Mouse (Mus musculus) limb, embryonic 15.5 days (tissue): ENCODE results near the gene Fermt3. TPM values are rescaled to one million over a fixed set of nuclear protein-coding genes. Genes with fewer than 3 reads are reported as not detected.
A peak's percentile ranks its signal among the peaks of the same experiment; 100 is the strongest.
"Not testable (repeated sequence)": the region's sequence is repeated elsewhere in the genome, so short reads cannot be mapped to it uniquely, and the experiment has no call there.

Source experiments
- ATAC-seq: fragments of 200-750 bp; cut with Nextera tagmentation; 2 replicates; pipeline ENCODE4 v1.8.0; 2017; ENCODE audit warnings: low read depth, moderate TSS enrichment; ENCODE audit not compliant: insufficient number of reproducible peaks, low FRiP score, low TSS enrichment
- H3K27ac ChIP-seq: fragments of 300-500 bp; sonication (generic); 2 replicates; pipeline ENCODE4 v1.5.1; 2015; ENCODE audit warnings: moderate library complexity, mild to moderate bottlenecking, inconsistent platforms
- H3K27me3 ChIP-seq: fragments of 300-500 bp; sonication (generic); 2 replicates; pipeline ENCODE4 v1.6.1; 2015; ENCODE audit warnings: inconsistent platforms
- H3K36me3 ChIP-seq: fragments of 300-500 bp; sonication (generic); 2 replicates; pipeline ENCODE4 v1.6.1; 2015; ENCODE audit warnings: inconsistent platforms
- H3K4me1 ChIP-seq: fragments of 300-500 bp; sonication (generic); 2 replicates; pipeline ENCODE4 v1.6.1; 2015; ENCODE audit warnings: inconsistent platforms
- H3K4me2 ChIP-seq: fragments of 300-500 bp; sonication (generic); 2 replicates; pipeline ENCODE4 v1.6.1; 2015; ENCODE audit warnings: mild to moderate bottlenecking, inconsistent platforms
- H3K4me3 ChIP-seq: fragments of 300-500 bp; sonication (generic); 2 replicates; pipeline ENCODE4 v1.5.1; 2015; ENCODE audit warnings: mild to moderate bottlenecking, inconsistent platforms
- H3K9ac ChIP-seq: fragments of 300-500 bp; sonication (generic); 2 replicates; pipeline ENCODE4 v1.6.1; 2015; ENCODE audit warnings: inconsistent platforms
- H3K9me3 ChIP-seq: fragments of 300-500 bp; sonication (generic); 2 replicates; pipeline ENCODE4 v1.6.1; 2016; ENCODE audit warnings: inconsistent platforms
- WGBS: fragments of 180-500 bp; shearing (Covaris S2); methylation state at CpG from one replicate; pipeline ENCODE4 v1.1.7; 2015; 5-methylcytosine and 5-hydroxymethylcytosine counted together
- polyA plus RNA-seq: library from polyadenylated mRNA; unstranded; fragments of >200 nt; fragmentation: Nextera tagmentation; extraction: Ambion mirVana; gene quantifications from 2 replicates; pipeline ENCODE4 v1.2.1, GENCODE M21; 2015

The Fermt3 gene
- polyA plus RNA-seq, 1 experiment from 2014 or later: 13.1 TPM

DNA sequence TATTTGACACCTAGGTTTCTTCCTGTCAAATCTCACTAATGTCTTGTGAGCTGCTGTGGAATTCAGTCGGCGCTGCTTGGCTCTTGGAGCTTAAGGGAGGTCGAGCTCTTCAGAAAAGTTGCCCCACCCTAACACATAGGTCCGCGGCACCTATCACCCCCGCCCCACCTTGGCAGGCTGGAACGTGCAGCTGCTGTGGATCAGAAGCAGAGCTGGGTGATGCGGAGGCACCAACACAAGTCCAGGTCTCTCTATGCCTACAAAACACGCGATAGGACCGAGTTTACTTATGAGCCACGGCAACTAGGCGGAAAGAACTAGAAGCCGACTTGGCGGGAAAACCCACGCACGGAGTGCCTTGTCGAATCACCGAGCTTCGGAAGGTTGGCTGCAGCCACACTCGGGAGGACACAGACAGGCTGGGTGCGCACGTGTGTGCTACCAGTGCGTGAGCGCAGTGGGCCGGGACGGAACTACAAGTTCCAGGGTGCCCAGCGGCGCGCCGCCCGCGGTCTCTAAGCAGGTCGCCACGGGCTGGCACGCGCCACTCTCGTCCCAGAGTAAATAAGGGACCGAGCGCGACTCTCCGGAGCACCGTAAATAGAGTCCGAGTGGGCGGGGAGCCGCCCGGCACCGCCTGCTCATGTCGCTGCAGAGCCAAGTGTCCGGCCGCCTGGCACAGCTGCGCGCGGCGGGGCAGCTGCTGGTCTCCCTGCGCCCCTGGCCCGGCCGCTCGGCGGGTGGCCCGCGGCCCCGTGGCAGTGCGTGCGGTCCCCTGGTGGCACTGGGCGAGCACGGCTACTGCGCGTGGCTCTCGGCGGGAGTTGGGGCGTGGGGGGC, 37.2 kb upstream of the Fermt3 start, which contains the start of gene Macrod1:
TSS of gene Macrod1 (plus strand) at position 563 of the 840 bp plus-strand sequence.
- peak within 1 kb of the TSS; percentile 100 for H3K4me2 ChIP-seq
- H3K27me3 ChIP-seq: no peaks in the 10 kb centered on the region
- ATAC-seq: peak; percentile 49
- peak within 1 kb of the TSS; percentile 57 for H3K9ac ChIP-seq
- H3K36me3 ChIP-seq: no peaks in the 10 kb centered on the region
- no peaks in the 10 kb centered on the region for H3K9me3 ChIP-seq
- H3K27ac ChIP-seq: peak within 1 kb of the TSS; percentile 73
- H3K4me1 ChIP-seq: peaks cover 33% of the 10 kb centered on the region
- under 1% methylated on average over 72 of the region's 72 CpGs for WGBS
- H3K4me3 ChIP-seq: peak within 1 kb of the TSS; percentile 71

DNA sequence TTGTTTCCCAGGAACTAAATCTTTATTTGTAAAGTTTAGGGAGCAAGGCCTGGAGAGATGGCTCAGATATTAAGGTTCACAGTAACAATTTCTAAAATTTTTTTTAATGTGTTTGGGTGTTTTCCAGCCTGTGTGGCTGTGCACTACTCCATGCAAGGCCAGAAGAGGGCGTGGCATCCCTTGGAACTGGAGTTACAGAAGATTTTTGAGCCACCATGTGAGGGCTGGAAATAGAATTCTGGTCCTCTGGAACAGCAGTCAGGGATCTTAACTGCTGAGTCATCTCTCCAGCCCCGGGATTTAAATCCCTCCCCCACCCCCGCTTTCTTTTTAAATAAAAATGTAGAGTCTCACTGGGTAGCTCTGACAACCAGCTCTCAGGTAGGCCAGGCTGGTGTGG, 35.9 kb upstream of the Fermt3 start:
- H3K9me3 ChIP-seq: no peaks in the 10 kb centered on the region
- no peak overlapping the region for H3K4me2 ChIP-seq
- no peak overlapping the region for H3K4me3 ChIP-seq
- no peaks in the 10 kb centered on the region for H3K36me3 ChIP-seq
- H3K9ac ChIP-seq: no peak overlapping the region
- no peak for ATAC-seq
- 36% methylated on average over 3 of the region's 3 CpGs for WGBS
- H3K27ac ChIP-seq: no peak overlapping the region
- no peaks in the 10 kb centered on the region for H3K27me3 ChIP-seq
- H3K4me1 ChIP-seq: peaks cover 33% of the 10 kb centered on the region

DNA sequence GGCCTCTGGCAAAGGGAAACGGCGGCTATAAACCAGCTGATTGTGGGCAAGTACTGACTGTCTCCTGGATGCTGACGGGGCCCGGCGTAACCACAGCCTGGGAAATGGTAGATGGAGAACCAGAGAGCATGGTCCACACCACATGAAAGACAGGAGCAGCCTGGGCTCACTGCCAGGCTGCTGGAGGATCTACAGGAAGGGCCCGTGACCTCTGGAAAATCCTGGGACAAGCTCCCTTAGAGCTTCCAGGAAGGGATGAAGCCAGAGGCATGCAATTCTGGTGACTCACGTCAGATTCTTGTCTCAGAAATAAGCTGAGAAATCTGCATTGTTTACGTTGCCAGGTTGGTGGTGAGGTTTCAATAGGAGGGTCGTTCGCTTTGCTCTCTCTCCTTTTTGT, 35.5 kb upstream of the Fermt3 start:
- no peak for ATAC-seq
- no peak overlapping the region for H3K9ac ChIP-seq

DNA sequence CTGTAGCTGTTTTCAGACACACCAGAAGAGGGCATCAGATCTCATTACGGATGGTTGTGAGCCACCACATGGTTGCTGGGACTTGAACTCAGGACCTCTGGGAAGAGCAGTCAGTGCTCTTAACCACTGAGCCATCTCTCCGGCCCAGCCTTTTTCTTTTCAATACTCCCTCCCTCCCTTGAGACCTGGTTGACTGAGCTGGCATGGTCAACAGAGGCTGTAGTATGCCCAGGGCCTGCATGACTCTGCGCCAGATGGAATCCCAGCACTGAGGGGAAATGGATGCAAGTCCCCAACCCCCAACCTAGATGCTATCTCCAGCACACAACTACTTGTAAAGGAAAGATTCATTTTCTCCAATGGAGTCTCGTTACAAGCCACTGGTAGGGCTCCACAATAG, 34.1 kb upstream of the Fermt3 start:
- not testable (repeated sequence) for H3K9ac ChIP-seq, H3K27me3 ChIP-seq, H3K9me3 ChIP-seq, H3K27ac ChIP-seq, H3K4me2 ChIP-seq, ATAC-seq, H3K4me3 ChIP-seq, H3K36me3 ChIP-seq
- peaks cover 32% of the 10 kb centered on the region for H3K4me1 ChIP-seq
- WGBS: 85% methylated on average over 4 of the region's 4 CpGs

More for the DNA sequence above, 35.5 kb upstream of the Fermt3 start:
- Histone ChIP-seq H3K4me3 (no peak overlapping the region), H3K4me2 (no peak overlapping the region), H3K4me1 (peaks cover 33% of the 10 kb centered on the region), H3K9me3 (no peaks in the 10 kb centered on the region), H3K27me3 (no peaks in the 10 kb centered on the region), H3K36me3 (no peaks in the 10 kb centered on the region), H3K27ac (no peak overlapping the region)
- 50% methylated on average over 10 of the region's 10 CpGs for WGBS

DNA sequence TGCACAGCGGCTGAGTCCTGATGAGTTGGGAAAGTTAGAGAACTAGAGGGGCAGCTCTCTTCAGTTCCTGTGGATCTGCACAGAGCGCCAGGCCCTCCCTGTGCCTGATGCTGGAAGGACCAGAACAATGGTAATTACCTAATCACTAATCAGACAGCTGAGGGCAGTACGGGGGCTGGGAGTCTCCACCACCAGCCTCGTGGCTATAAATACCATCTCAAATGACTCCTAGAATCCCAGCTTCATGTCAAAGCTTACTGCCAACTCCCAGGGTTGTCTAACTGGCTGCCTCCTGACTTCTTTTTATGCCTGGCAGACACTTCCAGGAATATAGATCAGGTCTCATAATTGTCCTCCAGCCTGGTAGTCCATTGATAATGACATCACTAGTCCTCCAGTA, 25.4 kb upstream of the Fermt3 start:
- Histone ChIP-seq H3K9ac (0 out of 2 replicates have a peak overlapping the region, but pooled peaks have one; percentile 2), H3K27me3 (no peaks in the 10 kb centered on the region), H3K4me1 (peaks cover 6% of the 10 kb centered on the region; the same call in 1 of the 2 replicates), H3K4me3 (no peak overlapping the region), H3K9me3 (no peaks in the 10 kb centered on the region), H3K36me3 (no peaks in the 10 kb centered on the region), H3K27ac (no peak overlapping the region), H3K4me2 (no peak overlapping the region)
- ATAC-seq: no peak
- 28% methylated on average over 4 of the region's 4 CpGs for WGBS

DNA sequence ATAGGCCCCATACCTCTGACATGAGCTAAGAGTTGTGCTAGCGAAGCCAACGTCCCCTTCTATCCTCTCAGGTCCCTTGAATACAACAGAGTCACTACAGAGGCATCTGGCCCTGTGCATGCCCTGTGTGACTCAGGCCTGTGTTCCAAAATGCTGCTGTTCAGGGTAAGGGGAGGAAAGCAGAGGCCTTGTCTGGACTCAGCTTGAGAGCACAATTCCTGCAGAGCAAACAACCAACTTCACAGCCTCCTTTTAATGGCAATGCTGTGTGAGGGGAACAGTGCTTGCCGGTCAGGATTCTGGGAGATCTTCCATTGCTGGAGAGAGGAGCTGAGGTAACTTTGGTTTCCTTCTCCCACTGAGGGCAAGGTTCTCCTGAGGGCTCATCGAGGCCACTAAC, 25.0 kb upstream of the Fermt3 start:
- Histone ChIP-seq H3K4me2 (no peak overlapping the region), H3K27ac (no peak overlapping the region), H3K4me1 (peaks cover 6% of the 10 kb centered on the region; the same call in 1 of the 2 replicates), H3K36me3 (no peaks in the 10 kb centered on the region), H3K4me3 (no peak overlapping the region), H3K9me3 (no peaks in the 10 kb centered on the region), H3K27me3 (no peaks in the 10 kb centered on the region), H3K9ac (0 out of 2 replicates have a peak overlapping the region, but pooled peaks have one; percentile 2)
- 58% methylated on average over 4 of the region's 4 CpGs for WGBS
- ATAC-seq: no peak

DNA sequence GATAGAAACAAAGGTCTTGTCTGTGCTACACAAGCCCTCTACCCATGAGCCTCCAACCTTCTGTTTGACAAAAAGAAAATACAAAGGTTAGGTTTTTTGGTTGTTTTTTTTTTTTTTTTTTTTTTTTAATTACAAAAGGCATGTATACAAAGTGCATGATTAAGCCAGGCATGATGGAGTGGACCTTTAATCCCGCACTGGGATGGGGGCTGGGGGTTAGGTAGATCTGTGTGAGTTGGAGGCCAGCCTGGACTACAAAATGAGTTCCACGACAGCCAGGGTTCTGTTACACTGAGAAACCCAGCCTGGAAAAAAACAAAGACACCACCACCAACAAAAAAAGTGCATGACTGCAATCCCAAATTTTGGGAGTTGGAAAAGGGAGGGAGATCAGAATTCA, 21.9 kb upstream of the Fermt3 start:
- peak overlapping the region; percentile 77 for H3K4me2 ChIP-seq
- no peaks in the 10 kb centered on the region for H3K9me3 ChIP-seq
- no peak for ATAC-seq
- 89% methylated on average over 2 of the region's 2 CpGs for WGBS
- H3K4me1 ChIP-seq: peaks cover 21% of the 10 kb centered on the region
- H3K27me3 ChIP-seq: no peaks in the 10 kb centered on the region
- H3K4me3 ChIP-seq: no peak overlapping the region; the same call in 1 of the 2 replicates
- H3K36me3 ChIP-seq: 0 out of 2 replicates have a peak, but pooled peaks cover 3% of the 10 kb centered on the region
- H3K9ac ChIP-seq: no peak overlapping the region
- peak overlapping the region; percentile 94; the same call in 1 of the 2 replicates for H3K27ac ChIP-seq

DNA sequence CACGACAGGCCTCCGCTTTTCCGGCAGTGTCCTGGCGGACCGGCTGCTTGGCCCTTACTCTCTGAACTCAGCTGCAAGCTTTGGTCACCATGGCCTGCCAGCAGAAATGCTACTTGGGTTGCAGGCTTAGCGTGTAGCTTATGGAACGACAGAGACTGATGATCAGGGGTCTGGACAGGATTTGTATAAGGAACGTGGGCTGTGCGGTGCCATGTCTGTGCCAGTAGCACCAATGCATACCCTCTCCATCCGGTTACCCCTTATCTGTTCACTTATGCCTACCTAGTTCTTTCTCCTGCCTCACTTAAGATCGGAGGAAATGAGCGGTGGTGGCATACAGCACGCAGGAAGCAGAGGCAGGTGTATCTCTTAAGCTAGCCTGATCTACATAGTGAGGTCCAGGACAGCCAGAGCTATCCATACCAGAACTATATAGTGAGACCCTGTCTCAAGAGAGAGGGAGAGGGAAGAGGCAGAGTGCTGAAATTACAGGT, 21.4 kb upstream of the Fermt3 start:
- peak overlapping the region; percentile 52 for H3K4me3 ChIP-seq
- ATAC-seq: no peak
- peak overlapping the region; percentile 94 for H3K27ac ChIP-seq
- no peaks in the 10 kb centered on the region for H3K27me3 ChIP-seq
- peak overlapping the region; percentile 77 for H3K4me2 ChIP-seq
- H3K4me1 ChIP-seq: peaks cover 21% of the 10 kb centered on the region
- H3K36me3 ChIP-seq: 0 out of 2 replicates have a peak, but pooled peaks cover 3% of the 10 kb centered on the region
- peak overlapping the region; percentile 58 for H3K9ac ChIP-seq
- WGBS: 22% methylated on average over 13 of the region's 13 CpGs
- no peaks in the 10 kb centered on the region for H3K9me3 ChIP-seq

DNA sequence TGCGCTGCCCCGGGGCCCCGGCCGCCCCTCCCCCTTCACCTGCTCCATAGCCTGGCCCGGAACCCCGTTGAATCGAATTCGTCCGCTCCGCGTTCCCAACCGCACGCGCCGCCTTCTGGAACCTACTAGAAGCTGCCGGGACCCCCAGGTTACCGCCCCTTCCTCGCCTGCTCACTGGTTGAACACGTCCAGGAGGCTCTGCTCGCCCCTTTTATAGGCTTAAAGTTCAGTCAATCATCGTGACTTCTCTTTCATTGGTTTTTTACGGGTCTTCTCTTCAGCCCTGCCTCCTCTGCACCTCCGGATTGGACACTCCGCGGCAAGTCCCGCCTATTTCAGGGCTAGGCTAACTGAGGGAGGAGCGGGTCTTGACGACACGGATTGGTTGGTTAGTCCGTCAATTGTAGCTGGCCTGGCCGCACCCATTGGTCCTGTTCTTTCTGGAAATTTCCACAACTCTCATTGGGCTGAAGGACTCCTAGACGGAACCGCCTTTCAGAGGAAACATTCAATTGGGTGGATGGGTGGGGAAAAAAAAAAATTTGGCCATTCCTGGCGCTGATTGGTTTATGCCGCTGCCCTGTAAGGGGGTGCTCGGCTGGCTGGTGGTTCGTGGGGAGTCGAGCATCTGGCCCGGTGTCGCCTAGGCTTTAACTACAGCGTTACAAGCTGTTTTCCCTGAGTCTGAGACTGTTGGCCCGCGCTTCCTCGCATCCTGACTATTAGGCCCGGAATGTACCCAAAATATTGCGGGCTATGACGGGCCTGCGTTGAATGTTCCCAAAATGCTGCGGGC, 20.8 kb upstream of the Fermt3 start, which contains the start of gene Stip1:
TSS of gene Stip1 (minus strand) at position 127 of the 796 bp plus-strand sequence.
- ATAC-seq: peak; percentile 100
- under 1% methylated on average over 47 of the region's 49 CpGs for WGBS
- peaks cover 8% of the 10 kb centered on the region for H3K36me3 ChIP-seq
- H3K4me2 ChIP-seq: peak within 1 kb of the TSS; percentile 77
- no peaks in the 10 kb centered on the region for H3K9me3 ChIP-seq
- no peaks in the 10 kb centered on the region for H3K27me3 ChIP-seq
- H3K27ac ChIP-seq: peak within 1 kb of the TSS; percentile 94
- peaks cover 21% of the 10 kb centered on the region for H3K4me1 ChIP-seq
- peak within 1 kb of the TSS; percentile 93 for H3K4me3 ChIP-seq
- H3K9ac ChIP-seq: peak within 1 kb of the TSS; percentile 92

DNA sequence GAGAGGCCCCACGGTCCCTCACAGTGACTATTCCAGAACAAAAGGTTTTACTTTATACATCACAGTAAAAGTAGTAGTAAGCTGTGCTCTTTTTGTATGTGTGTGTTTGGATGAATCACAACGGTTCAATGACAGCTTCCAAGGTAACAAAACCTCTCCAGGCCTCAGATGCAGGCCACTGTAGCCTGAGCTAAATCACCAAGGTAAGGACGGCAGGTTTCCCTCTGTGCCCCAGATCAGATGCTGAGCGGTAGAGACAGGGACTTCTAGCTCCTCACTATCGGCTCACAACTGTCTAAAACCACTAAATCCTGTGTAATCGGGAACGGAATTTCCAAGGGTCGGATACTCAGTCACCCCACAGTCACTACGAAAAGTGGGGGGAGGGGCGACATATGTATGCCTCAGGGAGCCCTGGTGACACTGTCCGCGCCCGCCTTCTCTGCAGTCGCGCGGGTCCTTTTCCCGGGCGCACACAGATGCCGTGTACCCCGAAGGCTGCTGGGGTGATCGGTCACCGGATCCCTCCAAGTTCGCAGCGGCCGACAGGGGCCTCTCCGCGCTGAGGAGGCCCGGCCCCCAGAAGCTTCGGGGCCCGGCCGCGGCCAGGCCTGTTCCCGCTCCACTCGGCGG, 19.9 kb upstream of the Fermt3 start:
- ATAC-seq: no peak
- Histone ChIP-seq H3K9me3 (no peaks in the 10 kb centered on the region), H3K36me3 (peaks cover 14% of the 10 kb centered on the region), H3K4me3 (peak overlapping the region; percentile 93), H3K27me3 (no peaks in the 10 kb centered on the region), H3K9ac (peak overlapping the region; percentile 92), H3K27ac (peak overlapping the region; percentile 92), H3K4me1 (peaks cover 21% of the 10 kb centered on the region), H3K4me2 (peak overlapping the region; percentile 64)
- WGBS: under 1% methylated on average over 35 of the region's 35 CpGs

DNA sequence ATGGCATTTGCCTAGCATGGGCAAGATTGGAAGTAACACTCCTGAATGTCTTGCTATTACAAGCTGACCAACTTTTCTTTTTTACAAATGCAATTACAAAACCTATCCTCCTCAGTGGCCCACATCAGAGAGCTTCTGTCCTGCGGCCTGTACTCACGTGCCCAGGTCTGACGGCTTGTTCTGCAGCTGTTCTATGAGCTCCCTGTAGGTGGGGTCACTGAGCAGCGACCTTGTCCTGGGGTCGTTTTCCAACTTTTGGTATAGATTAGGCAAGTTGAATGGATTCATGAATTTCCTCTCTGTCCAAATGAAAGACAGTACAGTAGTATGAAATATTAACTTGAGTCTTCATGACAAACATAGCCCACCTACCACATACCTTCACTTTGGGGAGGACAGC, 14.7 kb upstream of the Fermt3 start:
- ATAC-seq: no peak
- H3K36me3 ChIP-seq: peaks cover 63% of the 10 kb centered on the region
- no peaks in the 10 kb centered on the region for H3K9me3 ChIP-seq

More for the DNA sequence above, 14.7 kb upstream of the Fermt3 start:
- peaks cover 14% of the 10 kb centered on the region for H3K4me1 ChIP-seq
- H3K27ac ChIP-seq: no peak overlapping the region
- H3K9ac ChIP-seq: no peak overlapping the region
- H3K27me3 ChIP-seq: no peaks in the 10 kb centered on the region
- H3K4me2 ChIP-seq: no peak overlapping the region
- H3K4me3 ChIP-seq: no peak overlapping the region
- WGBS: 91% methylated on average over 5 of the region's 5 CpGs
